Mouse (Mus musculus): ENCODE results near the gene Krtap5-3. TPM values are rescaled to one million over a fixed set of nuclear protein-coding genes. Genes with fewer than 3 reads are reported as not detected.
A peak's percentile ranks its signal among the peaks of the same experiment; 100 is the strongest.

Krtap5-3 gene
- total and polyA plus RNA-seq, 2 experiments from 2014 or later: not detected

- no peak overlapping the region for H3K27ac ChIP-seq (ENCODE audit: low read depth, low read length)
- no peaks in the 10 kb centered on the region for H3K27me3 ChIP-seq (ENCODE audit: insufficient read depth, low read length)
- no peak for DNase-seq (ENCODE audit: low spot score)
Observed at GRCm38 (mm10) chr7:142231540-142231939, 30.4 kb downstream of the Krtap5-3 start.

GRCm38 (mm10) chr7:142240978-142241377 is 39.8 kb downstream of the Krtap5-3 start, which contains the start of gene Gm40460:
Gm40460 (minus strand) TSS chr7:142241078.
- DNase-seq (ENCODE audit: low spot score) (no peak), ATAC-seq (ENCODE audit: low FRiP score) (no peak)
- Histone ChIP-seq H3K27me3 (ENCODE audit: insufficient read depth, low read length) (no peaks in the 10 kb centered on the region), H3K27ac (ENCODE audit: low read depth, low read length) (no peak within 1 kb of the TSS), H3K4me3 (ENCODE audit: low read depth, low read length) (no peak within 1 kb of the TSS), H3K4me1 (ENCODE audit: insufficient read depth, low read length) (no peaks in the 10 kb centered on the region), H3K36me3 (ENCODE audit: insufficient read depth, low read length) (no peaks in the 10 kb centered on the region), H3K9me3 (ENCODE audit: low read length) (no peaks in the 10 kb centered on the region), H3K9ac (replicated peaks; ENCODE audit: low read length, poor library complexity, severe bottlenecking) (no peak within 1 kb of the TSS), H3K4me2 (ENCODE audit: low read depth, low read length, poor library complexity, severe bottlenecking) (no peak within 1 kb of the TSS)
- WGBS: 58% methylated on average over 2 of the region's 2 CpGs
- TF ChIP-seq CTCF (IDR thresholded peaks at IDR 0.05): no peak

More at GRCm38 (mm10) chr7:142231540-142231939, 30.4 kb downstream of the Krtap5-3 start:
- no peak for ATAC-seq (ENCODE audit: low FRiP score)
- Histone ChIP-seq H3K4me3 (ENCODE audit: low read depth, low read length) (no peak overlapping the region), H3K9ac (replicated peaks; ENCODE audit: low read length, poor library complexity, severe bottlenecking) (no peak overlapping the region), H3K9me3 (ENCODE audit: low read length) (0 out of 2 replicates have a peak, but pooled peaks cover 4% of the 10 kb centered on the region), H3K36me3 (ENCODE audit: insufficient read depth, low read length) (no peaks in the 10 kb centered on the region), H3K4me2 (ENCODE audit: low read depth, low read length, poor library complexity, severe bottlenecking) (no peak overlapping the region), H3K4me1 (ENCODE audit: insufficient read depth, low read length) (no peaks in the 10 kb centered on the region)
- 35% methylated on average over 1 of the region's 1 CpGs for WGBS
- TF ChIP-seq CTCF (IDR thresholded peaks at IDR 0.05): no peak

- DNase-seq (ENCODE audit: low spot score): peak; percentile 63
- ATAC-seq (ENCODE audit: low FRiP score): no peak
- Histone ChIP-seq H3K27me3 (ENCODE audit: insufficient read depth, low read length) (no peaks in the 10 kb centered on the region), H3K36me3 (ENCODE audit: insufficient read depth, low read length) (no peaks in the 10 kb centered on the region), H3K27ac (ENCODE audit: low read depth, low read length) (no peak overlapping the region), H3K9ac (replicated peaks; ENCODE audit: low read length, poor library complexity, severe bottlenecking) (no peak overlapping the region), H3K9me3 (ENCODE audit: low read length) (no peaks in the 10 kb centered on the region), H3K4me1 (ENCODE audit: insufficient read depth, low read length) (no peaks in the 10 kb centered on the region), H3K4me2 (ENCODE audit: low read depth, low read length, poor library complexity, severe bottlenecking) (no peak overlapping the region), H3K4me3 (ENCODE audit: low read depth, low read length) (no peak overlapping the region)
- peak; percentile 82 for TF ChIP-seq CTCF (IDR thresholded peaks at IDR 0.05)
- WGBS: 4% methylated on average over 1 of the region's 1 CpGs
Observed at GRCm38 (mm10) chr7:142249824-142250223, 48.7 kb downstream of the Krtap5-3 start.

Other genes starting within 250 kb of the Krtap5-3 start
- 27.4 and 31.6 TPM in 2 replicates for gene Mob2, start 140.3 kb upstream of the Krtap5-3 start, total RNA-seq (2014; rRNA removed)
- gene Mob2, start 140.3 kb upstream of the Krtap5-3 start, polyA plus RNA-seq (2015; fragmentation: Nextera tagmentation; extraction: Ambion mirVana): 38.0 and 41.3 TPM in 2 replicates
- gene Dusp8, start 105.5 kb upstream of the Krtap5-3 start, total RNA-seq (2014; rRNA removed): 144 and 175 TPM in 2 replicates
- gene Dusp8, start 105.5 kb upstream of the Krtap5-3 start, polyA plus RNA-seq (2015; fragmentation: Nextera tagmentation; extraction: Ambion mirVana): 94.2 and 99.9 TPM in 2 replicates
- gene Gm45618, start 80.6 kb upstream of the Krtap5-3 start, total RNA-seq (2014; rRNA removed): not detected in 2 replicates
- not detected in 2 replicates for gene Gm45618, start 80.6 kb upstream of the Krtap5-3 start, polyA plus RNA-seq (2015; fragmentation: Nextera tagmentation; extraction: Ambion mirVana)
- gene Gm39115, start 65.3 kb upstream of the Krtap5-3 start, total RNA-seq (2014; rRNA removed): not detected in 2 replicates
- gene Gm39115, start 65.3 kb upstream of the Krtap5-3 start, polyA plus RNA-seq (2015; fragmentation: Nextera tagmentation; extraction: Ambion mirVana): not detected in 2 replicates
- gene Gm45337, start 56.8 kb upstream of the Krtap5-3 start, total RNA-seq (2014; rRNA removed): not detected in 2 replicates
- gene Gm45337, start 56.8 kb upstream of the Krtap5-3 start, polyA plus RNA-seq (2015; fragmentation: Nextera tagmentation; extraction: Ambion mirVana): not detected in 2 replicates
- not detected in 2 replicates for gene Gm29735, start 44.3 kb upstream of the Krtap5-3 start, total RNA-seq (2014; rRNA removed)
- gene Gm29735, start 44.3 kb upstream of the Krtap5-3 start, polyA plus RNA-seq (2015; fragmentation: Nextera tagmentation; extraction: Ambion mirVana): not detected in 2 replicates
- not detected in 2 replicates for gene Gm4553, start 35.6 kb upstream of the Krtap5-3 start, total RNA-seq (2014; rRNA removed)
- gene Gm4553, start 35.6 kb upstream of the Krtap5-3 start, polyA plus RNA-seq (2015; fragmentation: Nextera tagmentation; extraction: Ambion mirVana): not detected in 2 replicates
- gene Krtap5-2, start 25.4 kb upstream of the Krtap5-3 start, total RNA-seq (2014; rRNA removed): not detected in 2 replicates
- gene Krtap5-2, start 25.4 kb upstream of the Krtap5-3 start, polyA plus RNA-seq (2015; fragmentation: Nextera tagmentation; extraction: Ambion mirVana): not detected in 2 replicates
- gene Gm10153, start 11.0 kb upstream of the Krtap5-3 start, total RNA-seq (2014; rRNA removed): not detected in 2 replicates
- not detected in 2 replicates for gene Gm10153, start 11.0 kb upstream of the Krtap5-3 start, polyA plus RNA-seq (2015; fragmentation: Nextera tagmentation; extraction: Ambion mirVana)
- gene Gm7579, start 10.5 kb downstream of the Krtap5-3 start, total RNA-seq (2014; rRNA removed): not detected in 2 replicates
- gene Gm7579, start 10.5 kb downstream of the Krtap5-3 start, polyA plus RNA-seq (2015; fragmentation: Nextera tagmentation; extraction: Ambion mirVana): not detected in 2 replicates
- gene Krtap5-5, start 28.6 kb downstream of the Krtap5-3 start, total RNA-seq (2014; rRNA removed): not detected in 2 replicates
- not detected in 2 replicates for gene Krtap5-5, start 28.6 kb downstream of the Krtap5-3 start, polyA plus RNA-seq (2015; fragmentation: Nextera tagmentation; extraction: Ambion mirVana)
- not detected in 2 replicates for gene Gm40460, start 39.7 kb downstream of the Krtap5-3 start, total RNA-seq (2014; rRNA removed)
- gene Gm40460, start 39.7 kb downstream of the Krtap5-3 start, polyA plus RNA-seq (2015; fragmentation: Nextera tagmentation; extraction: Ambion mirVana): not detected in 2 replicates
- not detected in 2 replicates for gene Gm2431, start 57.0 kb downstream of the Krtap5-3 start, total RNA-seq (2014; rRNA removed)
- not detected in 2 replicates for gene Gm2431, start 57.0 kb downstream of the Krtap5-3 start, polyA plus RNA-seq (2015; fragmentation: Nextera tagmentation; extraction: Ambion mirVana)
- gene Gm4559, start 73.0 kb downstream of the Krtap5-3 start, total RNA-seq (2014; rRNA removed): not detected in 2 replicates
- not detected in 2 replicates for gene Gm4559, start 73.0 kb downstream of the Krtap5-3 start, polyA plus RNA-seq (2015; fragmentation: Nextera tagmentation; extraction: Ambion mirVana)
- gene Krtap5-1, start 95.8 kb downstream of the Krtap5-3 start, total RNA-seq (2014; rRNA removed): not detected in 2 replicates
- gene Krtap5-1, start 95.8 kb downstream of the Krtap5-3 start, polyA plus RNA-seq (2015; fragmentation: Nextera tagmentation; extraction: Ambion mirVana): not detected in 2 replicates
- not detected in 2 replicates for gene Krtap5-4, start 102.2 kb downstream of the Krtap5-3 start, total RNA-seq (2014; rRNA removed)
- gene Krtap5-4, start 102.2 kb downstream of the Krtap5-3 start, polyA plus RNA-seq (2015; fragmentation: Nextera tagmentation; extraction: Ambion mirVana): not detected in 2 replicates
- 16.4 and 21.8 TPM in 2 replicates for gene Ifitm10, start 172.4 kb downstream of the Krtap5-3 start, total RNA-seq (2014; rRNA removed)
- 20.8 and 23.5 TPM in 2 replicates for gene Ifitm10, start 172.4 kb downstream of the Krtap5-3 start, polyA plus RNA-seq (2015; fragmentation: Nextera tagmentation; extraction: Ambion mirVana)
- 3.3 TPM in 1 of 2 replicates, not detected in the other for gene Gm49369, start 181.3 kb downstream of the Krtap5-3 start, total RNA-seq (2014; rRNA removed)
- not detected in 2 replicates for gene Gm49369, start 181.3 kb downstream of the Krtap5-3 start, polyA plus RNA-seq (2015; fragmentation: Nextera tagmentation; extraction: Ambion mirVana)
- gene Ctsd, start 186.7 kb downstream of the Krtap5-3 start, total RNA-seq (2014; rRNA removed): 520 and 652 TPM in 2 replicates
- gene Ctsd, start 186.7 kb downstream of the Krtap5-3 start, polyA plus RNA-seq (2015; fragmentation: Nextera tagmentation; extraction: Ambion mirVana): 320 and 345 TPM in 2 replicates
- not detected in 2 replicates for gene Syt8, start 233.5 kb downstream of the Krtap5-3 start, total RNA-seq (2014; rRNA removed)
- gene Syt8, start 233.5 kb downstream of the Krtap5-3 start, polyA plus RNA-seq (2015; fragmentation: Nextera tagmentation; extraction: Ambion mirVana): not detected in 2 replicates
- gene Tnni2, start 240.4 kb downstream of the Krtap5-3 start, total RNA-seq (2014; rRNA removed): not detected in 2 replicates
- 0.46 and 0.56 TPM in 2 replicates for gene Tnni2, start 240.4 kb downstream of the Krtap5-3 start, polyA plus RNA-seq (2015; fragmentation: Nextera tagmentation; extraction: Ambion mirVana)

Measured in midbrain, postnatal 0 days (tissue).